Mouse (Mus musculus) left cerebral cortex, postnatal 4 days (tissue): ENCODE measurements around the gene Nanos2. TPM values are rescaled to one million over a fixed set of nuclear protein-coding genes. Genes with fewer than 3 reads are reported as not detected.

Source experiments
- DNase-seq: peaks from one replicate; pipeline ENCODE4 v3.0.0-alpha.2; 2022
- intact Hi-C: fragments of 180-260 bp; cut with DNase I; formaldehyde crosslinking; loops from one replicate; pipeline ENCODE4 v1.15.1; 2025
- total RNA-seq, 2 experiments: library from RNA; stranded (reverse); gene quantifications; 2 replicates each; pipeline ENCODE4 v1.2.3; 2021

The Nanos2 gene
- total RNA-seq, 2 experiments from 2014 or later, result 1.4 to 1.7 TPM

DNA sequence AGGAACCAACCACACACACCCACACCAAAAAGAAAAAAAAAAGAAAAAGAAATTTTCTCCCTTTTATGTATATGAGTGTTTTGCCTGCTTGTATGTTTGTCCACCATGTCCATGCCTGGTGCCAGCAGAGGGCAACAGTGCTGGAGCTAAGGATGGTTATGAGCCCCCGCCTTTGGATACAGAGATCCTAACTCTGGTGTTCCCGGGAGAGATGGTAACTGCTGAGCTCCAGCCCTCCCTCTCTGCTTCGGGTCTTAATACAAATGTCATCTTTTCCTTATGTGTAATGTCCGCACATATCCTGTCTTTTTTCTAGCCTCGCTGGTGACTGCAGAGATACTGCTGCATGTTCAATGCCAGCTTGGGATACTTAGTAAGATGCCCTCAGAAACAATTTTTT, 2.8 kb downstream of the Nanos2 start:
- DNase-seq, result peak; percentile 64
- intact Hi-C loops, result no loop called here

DNA sequence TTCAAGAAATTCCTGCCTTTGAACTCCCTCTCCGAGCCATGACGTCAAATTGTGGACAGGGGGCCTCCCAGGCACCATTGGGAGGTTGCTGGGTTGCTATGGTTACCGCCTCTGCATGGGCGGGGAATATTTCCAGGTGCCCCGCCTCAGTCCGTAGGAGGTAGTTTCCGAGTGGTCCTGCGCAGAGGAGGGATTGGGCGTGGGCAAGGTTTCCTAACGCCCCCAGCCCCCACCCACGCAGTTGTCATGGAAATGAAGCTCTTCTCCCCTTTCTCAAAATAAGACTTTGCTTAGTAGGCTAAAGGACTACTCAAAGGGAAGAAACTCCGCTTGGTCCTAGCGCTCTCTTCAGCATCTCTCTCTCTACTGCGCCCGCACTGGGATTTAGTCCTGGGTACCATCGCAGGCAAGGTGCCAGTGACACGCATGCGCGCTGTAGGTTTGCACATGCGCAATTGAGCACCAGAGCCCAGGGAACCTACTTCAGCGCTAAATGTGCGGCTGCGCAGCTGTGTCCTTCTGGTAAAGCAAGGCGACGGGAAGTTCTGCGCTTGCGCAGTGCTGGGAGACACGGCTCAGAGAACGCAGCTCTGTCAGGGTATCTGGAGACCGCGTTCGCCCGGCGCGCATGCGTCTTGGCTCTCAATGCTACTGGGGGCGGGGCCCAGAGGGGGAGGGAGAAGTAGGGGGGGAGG, 3.5 kb downstream of the Nanos2 start, which contains the start of gene Mypop:
TSS of gene Mypop (plus strand) at position 645 of the 695 bp plus-strand sequence.
- peak; percentile 100 for DNase-seq
- intact Hi-C loops, result no loop called here

DNA sequence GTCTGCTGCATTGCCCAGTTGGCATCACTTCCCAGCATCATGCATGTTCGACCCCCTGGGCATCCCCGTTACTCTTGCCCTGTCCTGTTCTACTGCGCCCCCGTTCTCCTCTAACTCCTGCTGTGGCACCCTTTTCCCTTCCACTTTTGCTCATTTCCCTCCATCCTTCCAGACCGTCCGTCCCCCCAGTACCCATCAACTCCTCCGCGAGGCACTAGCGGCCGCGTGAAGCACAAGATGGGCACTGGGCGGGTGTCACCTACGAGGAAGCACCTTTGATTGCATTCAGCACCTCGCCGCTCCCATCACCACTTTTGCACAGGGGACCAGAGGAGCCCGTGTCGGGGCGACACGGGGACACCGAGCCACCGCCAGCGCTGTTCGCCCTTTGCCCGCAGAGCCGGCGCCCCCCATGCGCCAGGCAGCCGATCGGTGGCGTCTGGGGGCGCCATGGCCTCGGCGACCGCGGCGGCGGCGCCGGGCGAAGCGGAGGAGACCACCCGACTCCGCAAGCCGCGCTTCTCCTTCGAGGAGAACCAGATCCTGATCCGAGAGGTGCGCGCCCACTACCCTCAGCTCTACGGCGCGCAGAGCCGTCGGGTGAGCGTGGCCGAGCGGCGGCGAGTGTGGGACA, 4.6 kb downstream of the Nanos2 start:
- intact Hi-C loops, result no loop called here

DNA sequence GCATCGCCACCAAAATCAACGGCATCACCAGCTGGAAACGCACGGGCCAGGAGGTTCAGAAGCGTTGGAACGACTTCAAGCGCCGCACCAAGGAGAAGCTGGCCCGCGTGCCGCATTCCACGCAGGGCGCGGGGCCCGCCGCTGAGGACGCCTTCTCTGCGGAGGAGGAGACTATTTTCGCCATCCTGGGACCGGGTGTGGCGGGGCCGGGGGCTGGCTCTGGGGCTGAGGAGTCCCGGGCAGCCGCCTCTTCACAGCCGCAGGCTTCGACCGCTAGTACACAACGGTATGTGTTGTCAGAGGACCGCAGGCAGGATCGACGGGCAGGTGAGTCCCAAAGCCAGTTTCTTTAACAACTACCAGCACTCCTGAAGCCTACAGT, 5.1 kb downstream of the Nanos2 start:
- no peak for DNase-seq
- intact Hi-C loops, result no loop called here

More for the DNA sequence above, 4.6 kb downstream of the Nanos2 start:
- DNase-seq, result peak; percentile 45

DNA sequence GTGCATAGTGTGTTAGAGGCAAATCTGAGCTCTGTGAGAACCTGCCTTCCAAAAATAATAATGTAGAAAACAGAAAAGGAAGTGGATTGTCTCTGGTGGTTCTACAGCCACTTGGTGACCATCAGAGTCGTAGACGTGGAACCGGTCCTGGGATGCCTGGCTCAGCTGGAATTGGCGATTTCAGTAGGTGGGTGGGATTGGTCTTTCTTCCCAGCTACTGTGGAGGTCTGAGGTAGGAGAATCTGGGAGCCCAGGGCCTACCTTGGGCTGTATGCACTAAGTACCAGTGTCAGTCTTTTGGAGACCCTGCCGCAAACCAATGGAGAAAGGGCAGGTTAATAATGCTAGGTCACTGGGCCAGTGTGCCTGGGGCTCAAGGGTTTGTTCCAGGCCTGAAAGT, 5.8 kb downstream of the Nanos2 start:
- intact Hi-C loops, result no loop called here
- no peak for DNase-seq

DNA sequence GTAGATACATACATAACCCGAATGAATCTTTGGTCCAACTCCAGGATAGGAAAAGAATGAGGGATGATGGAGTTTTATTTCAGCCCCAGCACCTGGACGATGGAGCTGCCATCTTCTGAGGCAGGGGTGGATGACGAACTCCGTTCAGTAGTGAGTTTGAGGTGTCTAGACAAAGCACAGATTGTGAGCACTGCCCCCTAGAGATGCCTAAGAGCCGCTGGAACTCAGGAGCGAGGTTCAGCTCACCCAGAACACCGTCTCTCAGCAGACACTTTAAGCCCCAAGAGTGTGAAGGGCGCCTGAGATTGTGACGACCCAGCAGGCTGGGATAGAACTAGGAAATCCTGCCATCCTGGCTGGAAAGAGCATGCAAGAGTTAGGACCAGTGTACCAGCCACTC, 11.6 kb downstream of the Nanos2 start:
- no peak for DNase-seq
- intact Hi-C loops, result no loop called here

DNA sequence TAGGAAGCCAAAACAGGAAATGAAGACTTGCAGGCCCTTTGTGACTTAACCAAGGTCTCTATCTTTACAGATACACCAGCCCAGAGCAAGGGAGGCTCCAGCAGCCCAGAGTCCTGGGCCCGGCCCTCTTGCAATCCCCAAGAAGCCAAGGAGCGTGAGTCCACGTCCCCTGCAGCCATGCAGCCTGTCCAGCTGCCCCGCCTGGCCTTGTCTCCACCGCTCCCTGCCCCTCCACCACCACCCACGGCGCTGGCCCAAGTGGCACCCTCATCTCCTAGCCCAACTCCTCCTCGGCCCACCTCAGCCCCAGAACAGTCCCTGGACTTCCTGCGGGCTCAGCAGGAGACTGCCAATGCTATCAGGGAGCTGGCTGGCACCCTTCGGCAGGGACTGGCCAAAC, 13.2 kb downstream of the Nanos2 start:
- intact Hi-C loops, result loop anchor here (10.0 kb wide), 1 partner anchor 106 kb away; no protein-coding TSS in a partner anchor

DNA sequence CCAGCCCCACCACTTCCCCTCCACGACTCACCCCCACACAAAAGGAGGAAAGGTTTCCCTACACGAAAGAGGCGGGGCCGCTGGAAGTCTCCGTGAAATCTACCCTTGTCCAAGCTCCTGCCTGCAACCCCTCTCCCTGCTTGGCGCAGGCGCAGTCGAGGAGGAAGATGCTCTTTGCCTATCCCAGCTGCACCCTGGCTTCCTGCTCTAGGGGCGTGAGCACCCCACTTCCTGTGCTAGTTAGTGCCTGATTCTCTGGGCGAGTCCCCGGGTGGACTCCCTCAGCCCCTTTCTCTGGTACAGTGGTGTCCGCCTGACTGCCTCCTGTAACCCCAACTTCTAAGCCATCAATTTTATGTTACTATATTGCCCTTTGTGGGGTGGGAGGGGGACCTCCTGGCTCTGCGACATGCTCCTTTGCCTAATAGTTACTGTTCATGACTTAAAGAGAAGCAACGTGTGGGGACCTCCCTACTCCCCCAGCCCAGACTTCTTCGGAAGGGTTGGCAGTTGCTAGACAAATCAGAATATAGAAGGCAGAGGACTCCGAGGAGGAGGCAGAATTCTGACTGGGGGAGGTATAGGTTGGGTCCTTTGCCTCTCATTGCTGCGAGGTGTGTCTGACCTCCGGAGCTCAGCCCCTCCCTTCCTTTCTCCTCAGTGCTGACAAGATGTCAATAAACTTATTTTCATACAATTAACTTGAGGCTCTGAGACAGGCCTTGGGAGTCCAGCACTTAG, 14.0 kb downstream of the Nanos2 start:
- intact Hi-C loops, result loop anchor here (10.0 kb wide), 1 partner anchor 106 kb away; no protein-coding TSS in a partner anchor
- DNase-seq, result no peak

More for the DNA sequence above, 13.2 kb downstream of the Nanos2 start:
- no peak for DNase-seq

DNA sequence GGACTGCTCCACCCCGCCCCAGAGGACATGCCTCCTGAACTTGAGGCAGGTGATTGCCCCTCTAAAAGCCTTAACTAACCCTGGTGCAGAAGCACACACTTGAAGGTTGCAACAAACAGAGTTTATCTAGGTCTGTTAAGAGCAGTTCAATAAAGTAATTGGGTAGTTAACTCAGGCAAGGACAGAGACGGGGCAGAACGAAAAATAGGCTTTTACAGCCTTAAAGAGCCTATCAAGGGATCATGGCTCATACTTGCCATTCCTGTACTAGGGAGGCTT, 14.5 kb downstream of the Nanos2 start:
- intact Hi-C loops, result loop anchor here (10.0 kb wide), 1 partner anchor 107 kb away; no protein-coding TSS in a partner anchor
- DNase-seq, result no peak

DNA sequence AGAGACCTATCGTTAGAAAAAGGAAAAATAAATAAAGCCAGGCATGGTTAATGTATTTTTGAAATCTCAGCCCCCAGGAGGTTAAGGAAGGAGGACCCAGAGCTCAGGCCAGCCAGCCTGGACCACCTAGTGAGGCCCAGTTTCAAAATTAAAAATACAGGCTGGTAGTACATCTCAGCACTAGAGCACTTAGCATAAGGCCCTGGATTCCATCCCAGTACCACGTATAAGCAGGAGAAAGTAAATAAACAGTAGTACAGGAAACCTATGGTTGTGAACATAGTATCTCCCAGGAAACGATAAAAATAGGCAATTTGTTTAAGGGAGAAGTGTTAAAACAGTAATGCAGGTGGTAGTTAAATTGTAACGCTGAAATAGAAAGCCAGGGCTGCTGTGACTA, 14.9 kb downstream of the Nanos2 start:
- no peak for DNase-seq
- intact Hi-C loops, result loop anchor here (10.0 kb wide), 1 partner anchor 107 kb away; no protein-coding TSS in a partner anchor

DNA sequence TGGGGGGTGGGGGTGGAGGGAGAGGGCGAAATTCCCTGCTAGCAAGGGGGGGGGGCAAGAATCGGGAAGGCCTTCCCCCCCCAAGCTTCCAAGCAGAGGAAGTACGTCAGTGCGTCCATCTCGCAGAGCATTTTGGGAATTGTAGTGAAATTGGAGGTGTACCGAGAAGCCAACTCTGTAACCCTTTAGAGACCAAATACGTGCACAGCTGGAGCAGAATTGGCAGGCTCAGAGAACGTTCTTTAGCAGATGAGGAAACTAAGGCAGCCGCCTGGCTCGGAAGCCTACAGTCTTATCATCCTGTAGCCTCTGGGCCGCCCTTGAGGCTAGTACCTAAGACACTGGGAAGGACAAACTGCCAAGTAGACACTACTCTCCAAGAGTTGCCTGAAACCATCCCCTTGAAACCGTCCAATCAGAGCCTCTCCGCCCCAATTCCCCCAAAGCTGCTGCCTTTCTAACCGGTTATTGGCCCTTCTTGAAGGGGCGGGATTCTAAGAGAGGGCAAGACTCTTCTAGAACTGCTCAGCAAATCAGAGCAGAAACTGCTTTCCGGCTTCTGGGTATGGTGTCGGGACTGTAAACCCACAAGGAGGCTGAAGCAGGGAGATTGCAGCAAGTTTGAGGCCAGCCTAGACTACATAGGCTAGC, 15.8 kb downstream of the Nanos2 start:
- intact Hi-C loops, result loop anchor here (10.0 kb wide), 1 partner anchor 108 kb away; no protein-coding TSS in a partner anchor
- peak; percentile 68 for DNase-seq

DNA sequence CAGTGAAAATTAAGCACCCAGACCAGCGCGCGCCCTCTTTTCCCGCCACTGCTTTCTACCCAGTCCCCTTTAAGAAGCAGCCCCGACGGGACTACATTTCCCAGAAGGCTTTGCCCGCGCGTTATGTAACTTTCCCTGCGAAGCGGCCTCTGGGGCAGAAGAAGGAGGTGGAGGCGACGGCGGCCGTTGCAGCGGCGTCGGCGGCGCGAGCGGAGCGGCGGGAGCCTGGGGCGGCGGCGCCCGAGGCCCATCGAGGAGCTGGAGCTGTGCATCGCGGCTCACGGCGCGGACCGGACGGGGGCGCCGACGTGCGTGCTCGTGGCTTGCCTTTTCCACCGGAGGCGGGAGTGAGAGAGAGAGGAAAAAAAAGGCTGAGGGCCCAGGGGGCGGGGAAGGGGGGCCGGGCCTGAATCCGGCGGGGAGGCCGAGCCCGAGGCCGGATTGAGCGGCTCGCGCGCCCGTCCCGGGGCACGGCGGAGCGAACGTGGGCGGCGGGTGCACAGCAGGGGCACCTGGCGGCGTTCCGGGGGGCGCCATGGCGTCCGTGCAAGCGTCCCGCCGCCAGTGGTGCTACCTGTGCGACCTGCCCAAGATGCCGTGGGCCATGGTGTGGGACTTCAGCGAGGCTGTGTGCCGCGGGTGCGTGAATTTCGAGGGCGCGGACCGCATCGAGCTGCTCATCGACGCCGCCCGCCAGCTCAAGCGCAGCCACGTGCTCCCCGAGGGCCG, 16.9 kb downstream of the Nanos2 start, which contains the start of gene Irf2bp1:
TSS of gene Irf2bp1 (plus strand) at position 143 of the 729 bp plus-strand sequence.
- intact Hi-C loops, result loop anchor here (10.0 kb wide), 1 partner anchor 109 kb away; no protein-coding TSS in a partner anchor
- peak; percentile 95 for DNase-seq

DNA sequence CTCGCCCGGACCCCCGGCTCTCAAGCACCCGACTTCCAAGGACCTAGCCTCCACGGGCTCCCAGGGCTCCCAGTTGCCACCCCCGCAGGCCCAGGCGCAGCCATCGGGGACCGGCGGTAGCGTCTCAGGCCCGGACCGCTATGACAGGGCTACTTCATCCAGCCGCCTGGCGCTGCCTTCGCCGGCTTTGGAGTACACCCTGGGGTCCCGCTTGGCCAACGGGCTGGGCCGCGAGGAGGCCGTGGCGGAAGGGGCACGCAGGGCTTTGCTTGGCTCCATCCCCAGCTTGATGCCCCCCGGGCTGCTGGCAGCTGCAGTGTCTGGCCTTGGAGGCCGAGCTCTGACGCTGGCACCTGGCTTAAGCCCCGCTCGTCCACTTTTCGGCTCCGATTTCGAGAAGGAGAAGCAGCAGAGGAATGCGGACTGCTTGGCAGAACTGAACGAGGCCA, 17.5 kb downstream of the Nanos2 start:
- intact Hi-C loops, result loop anchor here (10.0 kb wide), 1 partner anchor 110 kb away; no protein-coding TSS in a partner anchor
- peak; percentile 72 for DNase-seq

DNA sequence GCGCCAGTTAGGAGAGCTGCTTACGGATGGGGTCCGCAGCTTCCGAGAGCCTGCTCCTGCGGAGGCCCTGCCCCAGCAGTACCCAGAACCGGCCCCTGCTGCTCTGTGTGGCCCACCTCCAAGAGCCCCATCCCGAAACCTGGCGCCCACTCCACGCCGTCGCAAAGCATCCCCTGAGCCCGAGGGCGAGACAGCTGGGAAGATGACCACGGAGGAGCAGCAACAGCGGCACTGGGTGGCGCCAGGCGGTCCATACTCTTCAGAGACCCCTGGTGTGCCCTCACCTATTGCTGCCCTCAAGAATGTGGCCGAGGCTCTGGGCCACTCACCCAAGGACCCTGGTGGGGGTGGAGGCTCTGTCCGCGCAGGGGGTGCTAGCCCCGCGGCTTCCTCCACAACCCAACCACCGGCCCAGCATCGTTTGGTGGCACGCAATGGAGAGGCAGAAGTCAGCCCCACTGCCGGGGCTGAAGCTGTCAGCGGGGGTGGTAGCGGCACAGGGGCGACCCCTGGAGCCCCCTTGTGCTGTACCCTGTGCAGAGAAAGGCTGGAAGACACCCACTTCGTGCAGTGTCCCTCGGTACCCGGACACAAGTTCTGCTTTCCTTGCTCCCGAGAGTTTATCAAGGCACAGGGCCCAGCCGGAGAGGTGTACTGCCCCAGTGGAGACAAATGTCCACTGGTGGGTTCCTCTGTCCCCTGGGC, 18.4 kb downstream of the Nanos2 start:
- intact Hi-C loops, result loop anchor here (10.0 kb wide), 1 partner anchor 111 kb away; no protein-coding TSS in a partner anchor
- no peak for DNase-seq

DNA sequence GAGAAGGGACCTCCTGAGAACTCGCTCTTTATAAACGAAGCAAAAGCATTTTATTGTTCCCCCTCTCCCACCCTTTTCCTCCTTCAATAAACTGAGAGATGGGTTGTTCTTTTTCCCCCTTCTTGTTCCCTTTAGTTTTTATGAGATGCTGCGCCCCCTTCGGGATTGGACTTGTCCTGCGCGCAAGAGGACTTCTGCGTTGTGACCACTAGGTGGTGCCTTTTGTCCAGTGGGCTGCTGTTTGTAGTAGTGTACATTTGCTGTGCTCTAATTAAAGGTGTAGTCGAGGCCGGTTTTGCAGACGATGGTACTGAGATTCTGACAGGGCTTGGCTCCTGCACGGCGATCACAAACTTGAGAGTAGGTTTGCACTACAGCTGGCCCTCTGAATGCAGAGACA, 19.3 kb downstream of the Nanos2 start:
- intact Hi-C loops, result loop anchor here (10.0 kb wide), 1 partner anchor 112 kb away; no protein-coding TSS in a partner anchor
- DNase-seq, result peak; percentile 89

DNA sequence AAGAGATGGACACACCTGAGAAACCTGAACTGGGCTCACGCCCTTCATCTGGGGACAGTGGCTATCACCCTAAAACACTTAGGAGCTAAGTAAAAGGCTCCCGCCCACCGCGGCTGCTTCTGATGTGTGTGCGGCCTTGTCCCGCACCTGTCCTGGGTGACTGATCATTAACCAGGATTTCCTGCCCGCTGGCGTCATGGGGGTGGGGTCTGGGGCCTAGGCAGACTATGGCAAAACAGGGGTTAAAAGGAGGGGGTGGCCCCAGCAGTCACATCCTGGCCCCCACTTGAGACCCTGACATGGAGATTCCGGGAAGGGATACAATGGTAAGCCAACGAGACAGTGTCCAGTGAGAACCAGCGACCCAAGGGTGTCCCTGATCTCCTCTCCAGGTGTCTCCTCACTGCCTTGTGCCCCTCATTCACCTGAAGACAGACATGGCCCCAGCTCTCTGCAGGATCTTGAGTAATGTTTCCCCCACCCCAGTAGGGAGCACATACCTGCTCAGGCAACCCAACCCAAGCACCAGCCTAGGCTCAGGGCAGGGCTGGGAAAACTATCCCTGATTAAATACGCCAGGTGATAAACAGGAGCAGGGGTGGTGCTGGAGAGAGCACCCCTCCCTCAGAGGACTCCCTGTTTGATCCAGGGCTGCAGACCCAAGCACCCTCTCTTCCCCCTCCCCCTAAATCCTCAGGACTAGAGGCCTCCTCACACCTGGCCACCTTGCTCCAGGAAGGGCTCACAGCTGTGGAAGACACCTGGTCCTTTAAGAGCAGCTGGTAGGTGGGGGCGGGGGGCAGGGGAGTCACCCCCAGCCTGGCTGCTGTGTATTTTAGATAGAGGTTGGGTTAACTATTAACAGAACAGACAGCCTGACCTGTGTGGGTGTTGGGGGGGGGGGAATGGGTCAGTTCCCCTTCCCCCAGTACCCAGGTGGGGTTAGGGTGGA, 20.1 kb downstream of the Nanos2 start:
- no peak for DNase-seq

DNA sequence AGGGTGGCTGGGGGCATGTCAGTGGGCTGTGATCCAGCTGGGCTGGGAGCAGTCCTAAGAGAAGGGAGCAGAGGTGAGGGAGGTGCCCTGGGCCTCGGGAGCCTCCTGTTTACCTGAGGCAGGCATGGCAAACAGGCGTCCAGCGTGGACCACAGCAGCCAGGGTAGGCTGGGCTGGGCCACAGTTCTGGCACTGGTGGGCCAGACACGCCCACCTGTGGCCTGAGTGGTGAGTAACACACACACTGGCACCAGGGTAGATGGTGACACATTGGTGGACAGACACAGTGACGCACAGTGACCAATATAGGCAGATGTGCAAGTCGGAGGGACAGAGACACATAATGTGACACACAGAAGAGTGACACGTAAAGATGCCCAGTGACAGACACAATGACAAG, 23.4 kb downstream of the Nanos2 start:
- intact Hi-C loops, result no loop called here
- no peak for DNase-seq

More for the DNA sequence above, 20.1 kb downstream of the Nanos2 start:
- intact Hi-C loops, result loop anchor here (10.0 kb wide), 1 partner anchor 113 kb away; no protein-coding TSS in a partner anchor

DNA sequence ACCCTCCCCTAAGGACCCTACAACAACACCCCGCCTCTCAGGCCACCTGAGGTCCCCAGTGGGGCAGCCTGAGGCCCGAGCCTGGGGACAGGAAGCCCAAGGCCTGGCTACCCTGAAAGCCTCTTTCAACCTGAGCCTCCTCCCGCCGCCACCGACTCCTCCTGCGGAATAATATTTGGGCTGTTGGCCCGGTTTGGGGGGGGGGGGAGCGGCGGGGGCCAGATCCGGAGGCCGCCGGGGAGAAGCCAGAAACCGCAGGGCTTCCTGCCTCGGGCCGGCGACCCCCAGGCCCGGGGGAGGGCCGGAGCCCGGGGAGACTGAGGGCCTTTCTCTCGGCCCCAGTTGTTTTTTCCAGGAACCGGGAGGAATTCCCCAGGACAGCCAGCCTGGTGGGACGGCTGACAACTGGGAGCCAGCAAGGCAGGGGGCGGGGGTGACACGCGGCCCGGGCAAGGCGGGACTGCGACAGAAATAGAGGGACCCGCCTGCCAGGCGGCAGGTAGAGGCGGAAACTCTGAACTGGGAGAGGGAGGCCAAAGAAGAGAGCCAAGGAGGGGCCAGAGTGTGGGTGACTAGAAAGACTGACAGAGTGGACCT, 24.9 kb downstream of the Nanos2 start:
- intact Hi-C loops, result no loop called here
- no peak for DNase-seq
